Mouse (Mus musculus) spleen, postnatal 0 days (tissue): ENCODE results near the gene Sec22b. TPM values are rescaled to one million over a fixed set of nuclear protein-coding genes. Genes with fewer than 3 reads are reported as not detected.

Experiments used
- polyA plus RNA-seq: library from polyadenylated mRNA; unstranded; fragments of >200 nt; fragmentation: Nextera tagmentation; extraction: Ambion mirVana; gene quantifications from 2 replicates; pipeline ENCODE4 v1.2.1, GENCODE M21; 2015

Sec22b gene
- polyA plus RNA-seq = 54.3 and 60.5 TPM in 2 replicates

DNA sequence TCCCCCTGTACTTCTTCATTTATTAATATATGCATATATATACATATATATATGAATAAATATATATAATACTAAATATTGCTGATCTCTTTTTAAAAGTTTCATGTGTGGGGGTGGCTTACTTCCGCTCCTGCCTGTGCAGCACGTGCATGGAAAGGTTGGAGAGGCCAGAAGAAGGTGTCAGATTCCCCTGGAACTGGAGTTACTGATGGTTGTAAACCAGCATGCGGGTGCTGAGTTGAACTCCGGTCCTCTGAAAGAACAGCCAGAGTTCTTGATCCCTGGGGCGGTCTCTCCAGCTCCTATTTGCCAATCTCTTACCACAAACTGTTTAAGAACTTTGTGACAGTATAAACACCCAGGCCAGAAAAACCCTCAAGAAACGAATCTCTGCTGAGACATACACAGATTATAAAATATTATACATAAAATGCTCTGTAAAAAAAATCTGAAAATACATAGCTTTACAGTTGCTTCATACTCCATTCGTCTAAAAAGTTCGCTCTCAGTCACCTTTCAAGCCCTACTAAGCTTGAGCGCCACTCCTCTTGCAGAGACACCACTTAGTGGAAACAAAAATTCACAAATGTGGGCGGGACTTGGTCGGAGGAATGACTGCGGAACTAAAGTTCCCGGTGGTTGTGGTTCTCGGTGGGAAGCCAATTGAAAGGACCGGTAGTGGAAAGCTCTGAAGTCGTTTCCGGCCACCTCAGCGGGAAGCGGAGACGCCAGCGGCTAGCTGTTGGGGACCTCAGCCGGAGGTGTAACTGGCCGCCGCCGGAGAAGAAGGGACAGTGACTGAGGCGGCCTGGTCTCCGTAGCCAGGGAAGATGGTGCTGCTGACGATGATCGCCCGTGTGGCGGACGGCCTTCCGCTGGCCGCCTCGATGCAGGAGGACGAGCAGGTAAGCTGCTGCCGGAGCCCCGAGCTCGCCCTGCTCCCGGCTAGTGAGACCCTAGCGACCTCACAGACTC lies at the start of gene Sec22b:
Gene Sec22b (plus strand): TSS at position 675 of the 975 bp plus-strand sequence.

DNA sequence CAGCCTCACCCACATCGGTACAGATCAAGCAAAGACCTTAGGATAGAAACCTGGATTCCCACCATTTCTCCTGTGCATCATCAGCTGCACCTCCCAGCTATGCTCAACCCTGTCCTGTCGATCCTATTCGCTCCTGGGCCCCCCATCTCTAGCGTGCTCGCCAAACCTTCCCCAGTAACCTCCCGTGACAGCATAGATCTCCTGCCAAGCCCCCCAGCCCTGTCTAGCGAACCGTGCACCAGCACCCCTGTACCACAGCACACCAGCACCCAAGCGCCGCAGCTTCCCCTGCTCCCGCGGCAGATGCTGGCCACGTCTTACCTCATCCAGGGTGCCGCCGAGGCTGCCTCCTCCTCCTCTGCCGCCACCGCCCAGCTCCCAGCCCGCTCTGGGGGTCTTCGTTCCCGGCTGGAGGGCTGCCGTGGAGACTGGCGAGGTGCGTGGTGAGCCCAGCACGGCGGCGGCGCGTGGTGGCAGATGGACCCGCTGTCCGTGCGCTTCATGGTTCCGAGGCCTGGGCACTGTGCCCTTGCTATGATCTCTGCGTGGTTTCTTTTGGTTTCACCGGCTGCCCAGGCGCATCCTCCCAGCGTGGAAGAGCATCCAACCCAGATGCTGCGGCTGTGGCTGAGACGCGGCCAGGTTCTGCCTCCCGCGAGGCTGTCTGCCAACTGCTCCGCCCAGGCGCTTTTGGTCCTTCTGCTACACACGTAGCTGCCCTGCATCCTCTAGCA lies 12.7 kb upstream of the Sec22b start, which contains the start of gene Pde4dip:
Gene Pde4dip (minus strand): TSS at position 540 of the 734 bp plus-strand sequence.

Other genes starting within 250 kb of the Sec22b start
- 1.7 and 2.2 TPM in 2 replicates for gene Prkab2, start 243.0 kb upstream of the Sec22b start, polyA plus RNA-seq
- not detected in 2 replicates for gene Gm17651, start 226.5 kb upstream of the Sec22b start, polyA plus RNA-seq
- 2.4 and 3.0 TPM in 2 replicates for gene Pde4dip, start 12.5 kb upstream of the Sec22b start, polyA plus RNA-seq
- 13.7 and 15.3 TPM in 2 replicates for gene Notch2, start 112.3 kb downstream of the Sec22b start, polyA plus RNA-seq